Mouse (Mus musculus): Measurements from ENCODE around the gene Fam25c. TPM values are rescaled to one million over a fixed set of nuclear protein-coding genes. Genes with fewer than 3 reads are reported as not detected.
"Not testable (repeated sequence)": the region's sequence is repeated elsewhere in the genome, so short reads cannot be mapped to it uniquely, and the experiment has no call there.

Fam25c gene
- total RNA-seq, 2 experiments from 2014 or later: not detected

DNA sequence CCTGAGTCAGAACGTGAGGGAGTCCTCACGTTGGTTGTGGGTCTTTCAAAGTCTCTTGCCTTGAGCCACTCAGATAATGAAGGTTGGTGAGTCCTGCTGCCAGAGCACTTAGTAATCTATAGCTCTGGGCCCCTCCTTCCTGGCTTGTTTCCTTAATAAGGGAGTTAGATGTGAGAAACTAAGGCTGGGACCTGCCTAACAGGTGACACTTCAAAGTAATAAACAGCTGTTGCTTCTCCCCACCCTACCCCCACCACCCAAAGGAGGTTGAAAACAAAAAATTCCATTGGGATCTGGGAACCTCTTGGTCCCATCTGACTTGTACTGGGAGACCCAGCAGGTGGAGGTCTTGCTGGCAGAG lies 9.9 kb upstream of the Fam25c start:
- no peak for DNase-seq
- intact Hi-C loops (cut with DNase I): no loop called here

DNA sequence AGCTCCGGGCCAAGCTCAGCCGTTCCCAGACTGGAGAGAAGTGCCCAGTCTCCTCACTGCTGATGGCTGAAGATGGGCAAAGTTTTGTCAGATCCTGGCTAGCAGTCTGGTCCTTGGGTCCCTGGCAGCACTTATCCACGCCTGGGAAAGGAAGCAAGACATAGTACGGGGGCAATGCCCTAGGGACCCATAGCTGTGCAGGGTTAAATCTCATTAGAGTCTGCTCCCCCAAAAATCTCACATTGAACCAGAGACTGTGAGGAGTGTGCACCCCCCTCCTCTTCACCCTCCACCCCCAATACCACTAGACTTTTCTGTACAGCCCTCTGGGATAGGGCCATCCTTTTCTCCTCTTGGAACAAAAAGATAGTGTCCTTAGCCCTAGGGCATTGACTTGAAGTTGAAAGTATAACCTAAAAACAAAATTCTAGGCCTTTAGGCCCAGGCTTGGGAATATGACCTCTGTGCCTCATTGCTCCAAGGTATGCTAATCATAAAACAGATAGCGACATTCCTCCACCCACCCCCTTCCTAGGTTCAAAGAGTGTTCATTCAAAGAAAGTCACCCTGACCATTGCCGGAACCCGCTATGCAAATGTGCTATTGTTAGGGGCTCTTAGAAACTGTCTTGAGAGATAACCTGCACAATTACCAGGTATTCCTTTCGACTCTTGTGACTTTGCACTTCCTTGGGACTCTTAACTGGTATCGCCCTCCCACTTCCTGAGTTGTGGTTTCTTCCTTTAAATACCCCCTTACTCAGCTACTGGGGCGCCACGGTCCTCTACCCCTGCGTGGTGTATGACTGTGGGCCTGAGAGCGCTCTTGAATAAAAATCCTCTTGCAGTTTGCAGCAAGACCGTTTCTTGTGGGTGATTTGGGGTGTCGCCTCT lies 9.3 kb upstream of the Fam25c start:
- intact Hi-C loops (cut with DNase I): loop anchor here (5.0 kb wide), 1 partner anchor 52 kb away; the partner anchor contains the start of genes Glud1 and Shld2
- not testable (repeated sequence) for DNase-seq

DNA sequence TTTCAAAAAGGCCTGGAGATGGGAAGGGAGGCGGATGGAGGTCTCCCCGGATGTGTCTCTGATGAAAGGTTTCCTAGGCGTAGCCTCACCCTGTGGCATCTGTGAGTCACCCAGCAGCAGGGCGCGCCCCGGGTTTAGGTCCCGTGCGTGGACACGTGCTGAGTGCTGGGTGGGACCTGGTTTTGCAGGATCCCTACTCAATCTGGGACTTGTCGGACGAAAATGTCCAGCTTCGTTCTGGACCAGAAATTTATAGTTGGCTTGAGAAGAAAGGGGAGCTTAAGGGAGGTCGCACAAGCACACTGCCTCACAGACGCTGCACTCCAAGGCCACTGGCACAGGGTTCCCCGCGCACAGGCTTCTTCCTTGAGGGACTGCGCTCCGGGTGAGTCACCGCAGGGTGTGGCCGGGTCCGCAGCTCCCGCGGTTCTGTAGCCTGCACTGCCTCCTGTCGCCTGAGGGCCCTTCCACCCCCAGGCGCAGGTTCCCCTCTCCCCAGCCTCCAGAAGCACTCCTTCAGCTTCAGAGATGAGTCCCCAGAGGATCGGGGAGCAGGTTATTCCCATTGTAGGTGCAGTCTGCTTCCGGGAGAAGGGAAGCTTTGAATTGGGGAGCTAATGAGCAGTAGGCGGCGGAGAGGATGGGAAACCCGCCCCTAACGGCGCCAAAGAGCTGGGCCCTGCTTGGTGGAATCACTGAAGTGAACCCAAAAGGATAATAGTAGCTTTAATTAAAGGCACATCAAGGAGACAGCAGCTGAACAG lies 8.4 kb upstream of the Fam25c start:
- DNase-seq: peak; percentile 73
- intact Hi-C loops (cut with DNase I): loop anchor here (5.0 kb wide), 1 partner anchor 51 kb away; the partner anchor contains the start of genes Glud1 and Shld2

DNA sequence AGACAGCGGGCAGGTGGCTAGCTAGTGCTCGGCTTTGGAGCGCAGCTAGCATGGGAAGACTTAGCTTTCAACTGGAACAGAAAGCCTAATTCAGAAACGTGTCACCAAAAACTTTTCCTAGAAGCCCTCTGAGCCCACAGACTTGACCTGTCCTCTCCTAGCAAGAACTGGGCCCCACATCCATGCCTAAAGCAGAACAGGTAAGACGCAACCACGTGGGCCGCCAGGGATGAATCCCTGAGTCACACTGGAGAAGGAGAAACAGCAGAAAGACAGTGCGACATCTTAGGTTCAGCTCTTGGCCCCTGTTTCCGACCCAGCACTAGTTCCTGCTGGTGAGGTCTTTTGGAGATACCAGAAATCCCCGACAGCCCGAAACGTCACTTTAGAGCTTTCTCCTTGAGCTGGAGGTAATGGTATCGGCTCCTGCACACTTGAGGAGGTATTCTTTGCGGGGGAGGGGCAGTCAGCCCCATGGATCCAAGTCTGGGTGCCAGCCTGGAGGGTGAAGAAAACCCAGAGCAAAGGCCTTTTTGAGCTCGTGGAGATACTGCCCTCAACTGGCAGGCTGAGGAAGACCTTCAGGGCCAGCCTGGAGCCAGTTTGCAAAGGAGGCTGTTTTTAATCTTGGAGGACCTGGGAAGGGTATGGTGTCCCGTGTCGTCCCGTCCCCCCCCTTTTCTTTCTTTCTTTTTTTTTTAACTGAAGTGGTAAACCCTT lies 7.7 kb upstream of the Fam25c start:
- intact Hi-C loops (cut with DNase I): loop anchor here (1.0 to 5.0 kb wide), 2 partner anchors 51 to 89 kb away; partner anchors contain the start of genes Glud1 and Shld2
- peak; percentile 64 to 72 for DNase-seq

DNA sequence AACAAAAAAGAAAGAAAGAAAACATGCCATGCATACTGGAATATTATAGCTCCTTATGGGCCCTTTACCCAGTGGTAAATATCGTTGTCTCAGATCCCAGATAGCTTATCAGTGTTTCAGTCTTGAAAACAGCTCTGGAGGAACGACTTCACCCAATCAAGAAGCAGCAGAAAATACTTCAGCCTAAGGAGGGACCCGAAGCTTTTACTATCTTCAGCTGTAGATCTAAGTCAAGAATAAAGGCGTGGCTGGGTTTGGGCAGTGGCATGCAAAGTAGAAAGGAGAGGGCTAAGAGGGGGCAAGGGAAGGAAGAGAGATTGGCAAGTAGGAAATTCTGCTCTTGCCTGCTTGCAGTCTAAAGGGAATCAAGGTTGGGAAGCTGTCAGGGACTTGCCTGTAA lies 6.9 kb upstream of the Fam25c start:
- intact Hi-C loops (cut with DNase I): loop anchor here (1.0 to 5.0 kb wide), 2 partner anchors 50 to 88 kb away; partner anchors contain the start of genes Glud1 and Shld2
- DNase-seq: no peak

DNA sequence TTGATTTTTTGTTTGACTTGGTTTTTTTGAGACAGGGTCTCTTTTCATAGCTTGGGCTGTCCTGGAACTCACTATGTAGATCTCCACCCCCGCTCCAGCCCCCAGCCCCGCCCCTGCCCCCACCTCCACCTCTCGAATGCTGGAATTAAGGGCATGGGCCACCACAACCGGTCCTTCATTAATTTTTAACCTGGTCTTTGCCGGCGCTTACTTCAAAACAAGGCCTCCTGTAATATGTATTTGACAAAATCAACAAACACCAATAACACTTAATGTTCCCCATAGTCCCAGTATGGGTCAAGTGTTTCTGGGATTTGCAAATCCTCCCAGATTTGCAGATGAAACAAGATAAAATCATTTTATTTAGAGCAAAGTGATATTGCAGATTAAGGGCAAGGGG lies 5.0 kb upstream of the Fam25c start:
- no peak for DNase-seq
- intact Hi-C loops (cut with DNase I): loop anchor here (5.0 kb wide), 1 partner anchor 48 kb away; the partner anchor contains the start of genes Glud1 and Shld2

DNA sequence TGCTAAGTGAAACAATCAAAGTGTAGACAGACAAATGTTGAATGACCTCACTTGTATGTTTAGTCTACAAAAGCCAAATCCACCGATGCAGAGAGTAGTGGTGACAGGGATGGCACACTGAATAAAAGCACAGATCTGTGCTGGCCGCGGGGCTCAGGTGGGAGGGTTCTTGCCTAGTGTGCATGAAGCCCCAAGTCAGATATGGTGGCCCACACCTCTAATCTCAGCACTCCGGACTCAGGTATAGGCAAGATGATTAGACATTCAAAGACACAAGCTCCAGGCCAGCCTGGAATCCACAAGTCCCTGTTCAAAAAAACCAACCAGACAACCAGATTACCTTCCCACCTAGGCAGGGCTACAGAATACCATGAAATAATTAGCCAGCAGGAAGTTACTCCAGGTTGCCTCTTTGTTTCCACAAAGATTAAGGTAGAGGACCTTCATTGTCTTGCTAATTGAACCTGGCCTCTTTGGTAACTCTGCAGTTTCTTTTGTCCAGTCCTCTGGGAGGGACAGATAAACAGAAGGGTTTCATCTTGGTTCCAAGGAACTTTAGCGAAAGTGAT lies 4.5 kb upstream of the Fam25c start:
- no peak for DNase-seq
- intact Hi-C loops (cut with DNase I): loop anchor here (5.0 kb wide), 1 partner anchor 47 kb away; the partner anchor contains the start of genes Glud1 and Shld2

DNA sequence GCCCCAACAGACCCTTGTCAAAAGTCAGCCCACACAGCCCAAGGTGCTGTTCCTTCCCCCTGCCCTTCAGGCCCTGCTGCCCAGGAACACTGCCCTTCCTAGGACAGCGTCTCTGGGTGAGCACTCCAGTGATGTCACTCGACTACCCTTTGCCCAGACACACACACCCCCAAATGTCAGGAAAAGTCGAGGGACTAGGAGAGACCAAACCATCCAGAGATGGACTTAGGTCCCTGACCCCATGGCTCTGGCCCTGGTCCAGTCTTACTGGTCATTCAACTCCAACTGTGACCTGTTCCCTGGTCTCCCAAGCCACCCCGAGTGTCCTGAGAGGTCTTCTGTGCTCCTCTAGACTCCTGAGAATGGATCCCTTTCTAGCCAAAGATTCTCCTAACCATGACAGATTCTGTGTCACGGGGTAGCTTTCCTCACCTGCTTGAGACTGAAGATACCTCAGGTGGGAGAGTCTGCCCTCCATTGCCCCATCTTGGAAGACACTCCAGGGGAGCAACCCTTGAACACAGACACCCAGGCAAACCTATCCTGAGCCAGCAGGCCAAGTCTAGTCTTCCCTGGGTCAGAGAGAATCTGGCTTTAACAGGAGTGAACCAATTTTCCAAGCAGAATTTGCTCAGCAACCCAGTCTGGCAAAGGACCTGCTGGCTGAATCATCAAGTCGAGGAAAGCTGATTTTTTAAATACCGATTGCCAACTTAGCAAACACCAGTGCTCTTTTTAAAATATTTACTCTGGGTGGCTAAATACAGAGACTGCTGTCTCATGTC lies 2.6 kb upstream of the Fam25c start:
- intact Hi-C loops (cut with DNase I): no loop called here
- no peak for DNase-seq

DNA sequence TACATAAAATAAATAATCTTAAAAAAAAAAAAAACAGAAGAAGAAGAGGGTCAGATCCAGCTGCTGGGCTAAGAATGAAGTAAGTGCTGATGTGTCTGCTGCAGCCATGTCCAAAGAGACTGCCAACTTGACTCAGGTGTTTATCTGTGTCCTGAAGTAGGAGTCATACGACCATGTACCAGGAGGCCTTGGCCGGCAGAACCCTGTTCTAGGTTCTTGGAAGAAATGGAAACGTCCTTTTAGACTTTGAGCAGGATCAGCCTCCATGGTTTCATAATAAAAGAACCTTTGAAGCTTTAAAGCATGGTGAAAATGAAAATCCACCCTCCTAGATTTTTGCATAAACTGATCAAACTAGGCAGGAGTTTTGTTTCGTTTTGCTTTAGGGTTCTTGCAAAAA lies 777 bp downstream of the Fam25c start:
- DNase-seq: no peak
- intact Hi-C loops (cut with DNase I): no loop called here

DNA sequence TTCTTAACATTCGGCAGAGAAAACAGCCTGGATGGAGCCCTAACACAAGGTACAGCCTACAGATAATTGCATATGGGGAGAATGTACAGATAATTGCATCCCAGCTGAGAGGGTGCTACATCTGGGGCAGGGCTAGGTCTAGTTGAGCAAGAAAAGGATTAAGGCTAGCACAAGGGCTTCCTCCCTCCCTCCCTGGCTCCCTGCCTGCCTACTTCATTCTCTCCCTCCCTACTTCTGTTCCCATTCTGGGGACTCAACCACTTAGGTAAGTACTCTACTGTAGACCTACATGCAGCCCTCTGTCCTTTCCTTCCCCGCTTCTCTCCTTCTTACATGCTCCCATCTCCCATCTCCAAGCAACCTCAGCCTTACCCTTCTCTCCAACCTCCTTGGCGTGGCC lies 1.9 kb downstream of the Fam25c start:
- intact Hi-C loops (cut with DNase I): no loop called here
- no peak for DNase-seq

DNA sequence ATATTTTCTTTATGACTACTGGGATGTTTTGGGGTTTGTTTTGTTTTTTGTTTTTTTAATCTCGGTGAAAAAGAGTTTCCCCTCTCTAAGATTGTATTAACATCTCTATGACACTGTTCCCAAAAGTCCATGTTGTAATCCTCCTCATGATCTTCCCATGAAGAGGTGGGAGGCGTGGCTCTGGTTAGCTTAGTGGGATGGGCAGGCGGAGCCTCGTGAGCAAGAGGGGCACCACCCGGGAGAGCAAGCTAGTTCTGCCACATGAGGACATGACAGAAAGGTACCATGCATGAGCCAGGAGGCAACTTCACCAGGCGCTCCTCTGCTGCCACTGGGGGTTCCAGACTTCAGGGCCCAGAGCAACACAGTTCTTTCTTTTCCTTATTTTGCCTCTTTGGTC lies 2.7 kb downstream of the Fam25c start:
- intact Hi-C loops (cut with DNase I): no loop called here
- DNase-seq: no peak

DNA sequence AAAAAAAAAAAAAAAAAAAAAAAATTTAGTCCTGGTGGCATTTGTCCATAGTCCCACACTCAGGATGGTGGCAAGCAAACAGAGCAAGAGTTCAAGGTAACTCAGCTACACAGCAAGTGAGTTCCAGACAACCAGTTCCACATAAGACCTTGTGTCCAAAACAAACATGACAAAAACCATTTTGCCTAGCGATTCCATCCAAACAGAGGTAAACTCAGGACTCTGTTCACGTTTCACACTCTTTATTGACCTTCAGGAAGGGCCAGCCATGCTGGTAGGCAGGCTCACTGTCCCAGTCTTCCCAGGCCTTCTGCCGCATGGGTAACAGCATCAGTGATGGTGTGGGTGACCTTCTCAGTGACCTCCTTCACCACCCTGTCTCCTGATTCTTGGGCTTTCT lies 3.6 kb downstream of the Fam25c start:
- intact Hi-C loops (cut with DNase I): no loop called here
- no peak for DNase-seq

DNA sequence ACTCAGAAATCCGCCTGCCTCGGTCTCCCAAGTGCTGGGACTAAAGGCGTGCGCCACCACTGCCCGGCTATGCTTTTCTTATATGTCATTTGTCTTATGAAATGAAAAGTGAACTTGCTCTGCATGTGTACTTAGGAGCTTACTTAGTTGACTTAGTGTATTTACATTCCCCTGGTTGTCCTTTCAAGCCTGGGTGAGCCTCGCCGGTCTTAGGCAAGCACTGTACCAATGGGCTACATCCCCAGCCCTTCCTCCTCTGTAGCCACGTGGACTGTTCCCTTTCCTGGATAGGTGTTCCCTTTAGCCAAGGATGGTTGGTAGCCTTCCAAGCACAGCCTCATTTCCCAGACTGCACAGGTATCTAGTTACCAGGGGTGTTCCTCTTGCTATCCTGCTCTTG lies 6.2 kb downstream of the Fam25c start:
- intact Hi-C loops (cut with DNase I): no loop called here
- DNase-seq: no peak

DNA sequence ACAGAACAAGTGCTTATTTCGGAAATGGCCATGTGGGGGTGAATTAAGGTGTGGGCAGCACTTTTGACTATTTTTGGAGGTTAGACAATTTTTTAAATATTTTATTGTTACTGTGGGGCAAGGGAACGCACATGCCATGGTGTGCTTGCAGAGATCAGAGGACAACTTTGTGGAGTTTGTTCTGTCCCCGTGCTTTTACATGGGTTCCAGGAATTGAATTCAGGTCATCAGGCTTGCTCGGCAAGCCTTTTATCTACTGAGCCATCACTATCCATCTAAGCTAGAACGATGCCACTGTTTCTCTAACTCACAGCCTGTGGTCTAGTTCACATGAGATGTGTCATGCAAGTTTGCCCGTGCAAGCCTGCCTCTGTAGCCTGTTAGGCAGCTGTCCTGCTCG lies 6.9 kb downstream of the Fam25c start:
- intact Hi-C loops (cut with DNase I): no loop called here
- DNase-seq: no peak

DNA sequence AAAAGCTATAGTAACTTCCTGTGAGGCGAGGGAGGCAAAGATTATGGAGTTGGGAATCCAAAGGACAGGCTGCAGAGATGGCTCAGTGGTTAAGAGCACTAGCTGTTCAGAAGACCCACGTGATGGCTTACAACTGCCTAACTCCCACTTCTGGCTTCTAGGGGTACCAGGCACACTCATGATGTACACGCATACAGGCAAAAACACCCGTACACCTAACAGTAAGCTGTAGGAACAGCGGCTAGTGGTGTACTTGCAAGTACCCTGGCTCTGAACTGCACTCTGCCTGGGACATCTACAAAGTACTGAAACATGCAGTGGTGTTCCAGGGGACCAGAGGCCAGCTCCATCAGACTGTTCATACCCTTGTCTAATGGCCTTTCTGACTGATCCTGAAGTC lies 8.1 kb downstream of the Fam25c start:
- DNase-seq: no peak
- intact Hi-C loops (cut with DNase I): no loop called here

DNA sequence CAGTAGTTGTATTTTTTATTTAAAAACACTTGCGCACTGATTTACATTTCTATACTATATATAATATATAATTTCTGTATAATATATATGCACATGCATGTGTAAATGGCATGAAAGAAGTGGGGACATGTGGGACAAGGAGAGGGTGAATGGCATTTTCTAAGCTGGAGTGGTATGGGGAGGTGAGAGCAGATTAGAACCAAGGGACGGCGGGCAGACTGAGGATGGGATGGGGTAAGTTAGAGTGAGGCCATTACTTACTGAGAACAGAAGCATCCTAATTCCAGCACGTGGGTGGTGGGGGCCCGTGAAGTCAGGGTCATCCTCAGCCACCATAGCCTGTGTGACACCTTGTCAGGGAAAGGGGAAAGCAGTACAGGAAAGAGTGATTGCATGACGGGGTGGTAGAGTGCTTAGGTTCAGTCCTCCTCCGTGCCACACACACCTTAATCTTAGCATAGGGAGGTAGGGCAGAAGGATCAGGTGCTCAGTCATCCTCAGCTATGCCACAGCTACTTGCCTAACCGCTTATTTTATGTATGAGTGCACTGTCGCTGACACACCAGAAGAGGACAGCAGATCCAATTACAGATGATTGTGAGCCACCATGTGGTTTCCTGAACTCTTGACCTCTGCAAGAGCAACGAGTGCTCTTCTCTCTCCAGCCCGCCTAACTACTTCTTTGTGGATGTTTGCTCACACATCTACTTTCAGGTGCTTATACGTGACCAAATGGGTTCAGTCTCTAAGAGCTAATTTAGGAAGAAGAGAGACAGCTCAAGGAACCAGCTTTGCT lies 9.3 kb downstream of the Fam25c start:
- intact Hi-C loops (cut with DNase I): no loop called here
- no peak for DNase-seq

DNA sequence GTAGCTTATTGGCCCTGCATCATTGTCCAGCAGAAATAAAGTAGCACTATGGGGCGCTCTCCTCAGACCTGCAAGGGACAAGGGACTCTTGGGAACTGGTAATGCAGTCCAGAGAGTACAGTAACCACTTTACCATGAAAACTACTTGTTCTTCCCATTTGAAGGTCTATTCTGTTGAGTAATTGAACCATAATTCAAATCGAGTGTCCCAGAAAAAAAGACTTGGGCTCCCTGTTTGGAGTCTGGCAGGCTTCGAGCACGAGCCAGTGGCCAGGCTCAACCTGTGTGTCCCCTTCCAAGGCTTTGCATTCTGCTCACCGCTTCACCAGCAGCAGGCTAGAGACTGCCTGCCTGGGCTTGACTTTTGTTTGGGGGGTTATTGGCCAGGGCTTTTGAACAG lies 10.9 kb downstream of the Fam25c start:
- no peak for DNase-seq
- intact Hi-C loops (cut with DNase I): no loop called here

DNA sequence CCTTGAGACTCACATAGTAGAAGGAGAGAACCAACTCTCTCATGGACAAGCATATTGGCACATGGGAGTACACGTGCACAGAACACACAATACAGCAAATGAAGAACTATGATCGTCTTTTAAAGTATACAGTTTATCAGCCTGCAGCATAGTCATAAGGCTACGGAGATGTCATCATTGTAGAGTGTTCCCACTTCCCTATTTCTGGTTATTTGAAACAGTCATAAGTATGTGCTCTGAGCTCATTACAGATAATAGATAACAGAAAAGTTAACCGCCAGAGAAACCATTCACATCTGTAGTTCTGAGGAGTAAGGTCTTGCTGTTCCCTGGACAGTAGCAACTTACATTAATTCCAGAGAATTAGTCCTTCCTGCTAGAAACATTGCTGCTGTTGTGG lies 12.2 kb downstream of the Fam25c start:
- DNase-seq: no peak
- intact Hi-C loops (cut with DNase I): no loop called here

DNA sequence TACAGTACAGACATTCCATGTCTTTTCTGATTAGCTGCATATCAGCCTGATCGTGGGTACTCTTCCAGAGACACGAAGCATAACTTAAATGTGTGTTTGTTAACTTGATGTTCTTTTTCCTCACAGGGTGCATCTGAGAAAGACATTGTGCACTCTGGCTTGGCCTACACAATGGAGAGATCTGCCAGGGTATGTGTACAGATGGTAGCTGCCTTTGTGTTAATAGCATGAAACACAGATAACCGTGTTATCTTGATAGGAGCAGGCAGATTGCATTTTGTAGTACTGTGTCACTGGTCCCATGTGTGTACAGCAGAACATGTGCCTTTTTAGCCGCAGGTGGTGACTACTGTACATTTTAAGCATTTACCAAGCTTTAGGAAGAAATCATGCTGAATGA lies 13.2 kb downstream of the Fam25c start:
- intact Hi-C loops (cut with DNase I): no loop called here
- no peak for DNase-seq
